Comparison of ENCODE assay signal across 8 mouse cellular contexts in genomic region chr7:45703521-45704033, GRCm38 (mm10). TPM values are rescaled to one million over a fixed set of nuclear protein-coding genes. Genes with fewer than 3 reads are reported as not detected.
A peak's percentile ranks its signal among the peaks of the same experiment; 100 is the strongest.
DNase-seq lines count a peak whose midpoint lies in the region; ATAC-seq lines count a peak whose summit lies in the region.

No protein-coding gene starts in this region.

- H3K4me1 ChIP-seq in kidney, embryonic 15.5 days = peaks cover 73% of the 10 kb centered on the region
- peaks cover 15% of the 10 kb centered on the region for H3K4me1 ChIP-seq in embryonic facial prominence, embryonic 11.5 days (ENCODE audit: control insufficient read depth, insufficient read depth, low read length)
- H3K4me1 ChIP-seq in hindbrain, embryonic 13.5 days (replicated peaks) = peaks cover 84% of the 10 kb centered on the region
- peaks cover 79% of the 10 kb centered on the region for H3K4me1 ChIP-seq in midbrain, embryonic 15.5 days

- peaks cover 21% of the 10 kb centered on the region for H3K27me3 ChIP-seq in kidney, embryonic 15.5 days
- H3K27me3 ChIP-seq in embryonic facial prominence, embryonic 11.5 days (ENCODE audit: control insufficient read depth, insufficient read depth, low read length) = peaks cover 16% of the 10 kb centered on the region
- H3K27me3 ChIP-seq in hindbrain, embryonic 13.5 days = peaks cover 16% of the 10 kb centered on the region
- H3K27me3 ChIP-seq in midbrain, embryonic 15.5 days (replicated peaks) = no peaks in the 10 kb centered on the region

- no peaks in the 10 kb centered on the region for H3K9me3 ChIP-seq in kidney, embryonic 15.5 days (replicated peaks)
- H3K9me3 ChIP-seq in embryonic facial prominence, embryonic 11.5 days (replicated peaks; ENCODE audit: control insufficient read depth, low read length) = no peaks in the 10 kb centered on the region
- H3K9me3 ChIP-seq in hindbrain, embryonic 13.5 days = no peaks in the 10 kb centered on the region
- no peaks in the 10 kb centered on the region for H3K9me3 ChIP-seq in midbrain, embryonic 15.5 days

- no peak for ATAC-seq in kidney, embryonic 15.5 days (replicated peaks; ENCODE audit: low FRiP score)
- no peak for ATAC-seq in embryonic facial prominence, embryonic 11.5 days (replicated peaks; ENCODE audit: insufficient number of reproducible peaks, low FRiP score, low TSS enrichment, low read depth)
- ATAC-seq in hindbrain, embryonic 13.5 days (ENCODE audit: low FRiP score) = no peak; the same call in 1 of the 2 replicates
- no peak for ATAC-seq in midbrain, embryonic 15.5 days (replicated peaks)
- ATAC-seq in erythroid progenitor cell, adult 5-6 weeks (replicated peaks; ENCODE audit: low FRiP score, poor library complexity, severe bottlenecking) = no peak

- peak overlapping the region; percentile 56 for H3K4me3 ChIP-seq in kidney, embryonic 15.5 days (replicated peaks)
- H3K4me3 ChIP-seq in embryonic facial prominence, embryonic 11.5 days (ENCODE audit: low read depth, low read length) = peak overlapping the region; percentile 37; the same call in 1 of the 2 replicates
- H3K4me3 ChIP-seq in hindbrain, embryonic 13.5 days = peak overlapping the region; percentile 58
- peak overlapping the region; percentile 52 for H3K4me3 ChIP-seq in midbrain, embryonic 15.5 days

- WGBS in kidney, embryonic 15.5 days = 35% methylated on average over 12 of the region's 12 CpGs
- WGBS in embryonic facial prominence, embryonic 11.5 days = 43% methylated on average over 12 of the region's 12 CpGs
- WGBS in hindbrain, embryonic 13.5 days = 38% methylated on average over 12 of the region's 12 CpGs
- 35% methylated on average over 12 of the region's 12 CpGs for WGBS in midbrain, embryonic 15.5 days

- H3K36me3 ChIP-seq in kidney, embryonic 15.5 days = no peaks in the 10 kb centered on the region
- no peaks in the 10 kb centered on the region for H3K36me3 ChIP-seq in embryonic facial prominence, embryonic 11.5 days (replicated peaks; ENCODE audit: control insufficient read depth, insufficient read depth, low read depth, low read length)
- no peaks in the 10 kb centered on the region for H3K36me3 ChIP-seq in hindbrain, embryonic 13.5 days
- no peaks in the 10 kb centered on the region for H3K36me3 ChIP-seq in midbrain, embryonic 15.5 days (replicated peaks)

- no peak for DNase-seq in kidney, adult 9 months
- DNase-seq in embryonic facial prominence, embryonic 11.5 days (ENCODE audit: low spot score) = no peak
- no peak for DNase-seq in adrenal gland, postnatal 25 days
- DNase-seq in urinary bladder, postnatal 4 days (ENCODE audit: low spot score in 2 of 2) = no peak

- peak overlapping the region; percentile 40; the same call in 1 of the 2 replicates for H3K9ac ChIP-seq in kidney, embryonic 15.5 days
- peak overlapping the region; percentile 53 for H3K9ac ChIP-seq in embryonic facial prominence, embryonic 11.5 days (replicated peaks; ENCODE audit: low read length)
- peak overlapping the region; percentile 71 for H3K9ac ChIP-seq in hindbrain, embryonic 13.5 days
- peak overlapping the region; percentile 48 for H3K9ac ChIP-seq in midbrain, embryonic 15.5 days

- H3K27ac ChIP-seq in kidney, embryonic 15.5 days = peak overlapping the region; percentile 96
- peak overlapping the region; percentile 62 for H3K27ac ChIP-seq in embryonic facial prominence, embryonic 11.5 days (replicated peaks; ENCODE audit: low read depth, low read length)
- H3K27ac ChIP-seq in hindbrain, embryonic 13.5 days = peak overlapping the region; percentile 94
- H3K27ac ChIP-seq in midbrain, embryonic 15.5 days = peak overlapping the region; percentile 89

- peak overlapping the region; percentile 98 for H3K4me2 ChIP-seq in kidney, embryonic 15.5 days
- peak overlapping the region; percentile 73 for H3K4me2 ChIP-seq in embryonic facial prominence, embryonic 11.5 days (ENCODE audit: low read depth, low read length)
- H3K4me2 ChIP-seq in hindbrain, embryonic 13.5 days = peak overlapping the region; percentile 97
- peak overlapping the region; percentile 91 for H3K4me2 ChIP-seq in midbrain, embryonic 15.5 days

RNA-seq across cellular contexts. Expression of gene Dbp, which starts 1.3 kb away (rescaled TPM):
- polyA plus RNA-seq in kidney, embryonic 15.5 days (2015; fragmentation: Nextera tagmentation; extraction: Ambion mirVana) = 3.7 and 4.7 TPM in 2 replicates
- 4.9 and 5.6 TPM in 2 replicates for polyA plus RNA-seq in embryonic facial prominence, embryonic 11.5 days (2014; fragmentation: Nextera tagmentation; extraction: Ambion mirVana)
- 2.9 and 3.6 TPM in 2 replicates for polyA plus RNA-seq in hindbrain, embryonic 13.5 days (2015; fragmentation: Nextera tagmentation; extraction: Ambion mirVana)
- polyA plus RNA-seq in midbrain, embryonic 15.5 days (2015; fragmentation: Nextera tagmentation; extraction: Ambion mirVana) = 3.3 and 3.8 TPM in 2 replicates
- total RNA-seq in adrenal gland, postnatal 25 days (2021) = 282 and 444 TPM in 2 replicates
- total RNA-seq in erythroid progenitor cell, adult 5-6 weeks (2015; ENCODE audit: low replicate concordance) = 1.3 and 2.5 TPM in 2 replicates
- 1.7 and 2.6 TPM in 2 replicates for total RNA-seq in erythroid progenitor cell, adult 5-6 weeks (2017; ENCODE audit: low replicate concordance)

RNA-seq across cellular contexts. Expression of gene Car11, which starts 3.9 kb away (rescaled TPM):
- 8.6 and 8.8 TPM in 2 replicates for polyA plus RNA-seq in kidney, embryonic 15.5 days (2015; fragmentation: Nextera tagmentation; extraction: Ambion mirVana)
- polyA plus RNA-seq in embryonic facial prominence, embryonic 11.5 days (2014; fragmentation: Nextera tagmentation; extraction: Ambion mirVana) = 6.9 and 8.7 TPM in 2 replicates
- 38.5 and 41.6 TPM in 2 replicates for polyA plus RNA-seq in hindbrain, embryonic 13.5 days (2015; fragmentation: Nextera tagmentation; extraction: Ambion mirVana)
- polyA plus RNA-seq in midbrain, embryonic 15.5 days (2015; fragmentation: Nextera tagmentation; extraction: Ambion mirVana) = 70.7 and 73.8 TPM in 2 replicates
- 15.7 and 15.8 TPM in 2 replicates for total RNA-seq in adrenal gland, postnatal 25 days (2021)
- total RNA-seq in erythroid progenitor cell, adult 5-6 weeks (2015; ENCODE audit: low replicate concordance) = not detected in 2 replicates
- total RNA-seq in erythroid progenitor cell, adult 5-6 weeks (2017; ENCODE audit: low replicate concordance) = not detected in 2 replicates

RNA-seq across cellular contexts. Expression of gene Sec1, which starts 9.4 kb away (rescaled TPM):
- polyA plus RNA-seq in kidney, embryonic 15.5 days (2015; fragmentation: Nextera tagmentation; extraction: Ambion mirVana) = 0.19 and 0.29 TPM in 2 replicates
- polyA plus RNA-seq in embryonic facial prominence, embryonic 11.5 days (2014; fragmentation: Nextera tagmentation; extraction: Ambion mirVana) = 0.27 and 0.42 TPM in 2 replicates
- polyA plus RNA-seq in hindbrain, embryonic 13.5 days (2015; fragmentation: Nextera tagmentation; extraction: Ambion mirVana) = 0.40 and 0.86 TPM in 2 replicates
- polyA plus RNA-seq in midbrain, embryonic 15.5 days (2015; fragmentation: Nextera tagmentation; extraction: Ambion mirVana) = 0.34 and 0.36 TPM in 2 replicates
- 0.39 TPM in 1 of 2 replicates, not detected in the other for total RNA-seq in adrenal gland, postnatal 25 days (2021)
- not detected in 2 replicates for total RNA-seq in erythroid progenitor cell, adult 5-6 weeks (2015; ENCODE audit: low replicate concordance)
- total RNA-seq in erythroid progenitor cell, adult 5-6 weeks (2017; ENCODE audit: low replicate concordance) = not detected in 2 replicates

RNA-seq across cellular contexts. Expression of gene Rpl18, which starts 11.7 kb away (rescaled TPM):
- polyA plus RNA-seq in kidney, embryonic 15.5 days (2015; fragmentation: Nextera tagmentation; extraction: Ambion mirVana) = 1,132 and 1,166 TPM in 2 replicates
- 1,026 and 1,114 TPM in 2 replicates for polyA plus RNA-seq in embryonic facial prominence, embryonic 11.5 days (2014; fragmentation: Nextera tagmentation; extraction: Ambion mirVana)
- polyA plus RNA-seq in hindbrain, embryonic 13.5 days (2015; fragmentation: Nextera tagmentation; extraction: Ambion mirVana) = 626 and 633 TPM in 2 replicates
- polyA plus RNA-seq in midbrain, embryonic 15.5 days (2015; fragmentation: Nextera tagmentation; extraction: Ambion mirVana) = 537 and 538 TPM in 2 replicates
- total RNA-seq in adrenal gland, postnatal 25 days (2021) = 964 and 1,249 TPM in 2 replicates
- total RNA-seq in erythroid progenitor cell, adult 5-6 weeks (2015; ENCODE audit: low replicate concordance) = 522 and 544 TPM in 2 replicates
- 281 and 297 TPM in 2 replicates for total RNA-seq in erythroid progenitor cell, adult 5-6 weeks (2017; ENCODE audit: low replicate concordance)

RNA-seq across cellular contexts. Expression of gene Sphk2, which starts 14.2 kb away (rescaled TPM):
- 28.1 and 33.7 TPM in 2 replicates for polyA plus RNA-seq in kidney, embryonic 15.5 days (2015; fragmentation: Nextera tagmentation; extraction: Ambion mirVana)
- polyA plus RNA-seq in embryonic facial prominence, embryonic 11.5 days (2014; fragmentation: Nextera tagmentation; extraction: Ambion mirVana) = 14.9 and 17.3 TPM in 2 replicates
- polyA plus RNA-seq in hindbrain, embryonic 13.5 days (2015; fragmentation: Nextera tagmentation; extraction: Ambion mirVana) = 24.1 and 25.0 TPM in 2 replicates
- polyA plus RNA-seq in midbrain, embryonic 15.5 days (2015; fragmentation: Nextera tagmentation; extraction: Ambion mirVana) = 24.5 and 26.4 TPM in 2 replicates
- 38.2 and 42.0 TPM in 2 replicates for total RNA-seq in adrenal gland, postnatal 25 days (2021)
- 9.6 and 12.6 TPM in 2 replicates for total RNA-seq in erythroid progenitor cell, adult 5-6 weeks (2015; ENCODE audit: low replicate concordance)
- total RNA-seq in erythroid progenitor cell, adult 5-6 weeks (2017; ENCODE audit: low replicate concordance) = 4.8 and 9.4 TPM in 2 replicates
